Mouse (Mus musculus) thymus, postnatal 4 days (tissue): ENCODE data around the gene Olfr139.

Experiments used
- DNase-seq: peaks from one replicate; pipeline ENCODE4 v3.0.0; 2021

The Olfr139 gene

GRCm38 (mm10) chr11:74056451-74056850 is at the start of gene Olfr139, which contains the start of gene Olfr399:
Gene Olfr139 (minus strand): TSS chr11:74056551.
Gene Olfr399 (minus strand): TSS chr11:74056615.
- no peak for DNase-seq

- DNase-seq = no peak
These were observed 48.7 kb upstream of the Olfr139 start for GRCm38 (mm10) chr11:74105066-74105465.

- DNase-seq = no peak
These were observed 45.2 kb upstream of the Olfr139 start for GRCm38 (mm10) chr11:74101507-74101906.

GRCm38 (mm10) chr11:74100724-74101123 is 44.4 kb upstream of the Olfr139 start:
- DNase-seq = no peak

- no peak for DNase-seq
These were observed 13.3 kb upstream of the Olfr139 start, which contains the start of gene Zfp616 for GRCm38 (mm10) chr11:74069655-74070054. Gene Zfp616 (plus strand): TSS chr11:74069955.

GRCm38 (mm10) chr11:74051347-74051746 is 5.0 kb downstream of the Olfr139 start:
- DNase-seq = no peak
